Mouse (Mus musculus): ENCODE data around the gene Atp2a2.

DNA sequence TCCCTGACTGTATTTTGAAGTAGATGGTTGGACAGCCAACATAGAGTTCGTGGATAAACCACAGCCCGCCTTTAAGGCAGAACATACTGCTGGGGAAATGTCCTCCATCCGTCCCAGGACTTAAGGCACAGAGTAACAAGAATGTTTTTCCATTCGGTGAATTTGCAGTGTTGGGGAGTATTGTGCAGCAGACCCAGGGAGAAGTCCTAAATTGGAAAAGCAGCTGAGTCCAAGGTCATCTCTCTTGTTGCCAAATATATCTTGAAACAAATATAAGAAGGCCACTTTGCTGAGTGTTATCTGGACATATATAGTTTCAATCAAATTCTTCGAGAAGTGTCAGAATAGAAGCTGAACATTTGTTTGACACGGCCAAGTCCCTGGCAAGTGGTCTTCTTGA lies 41.4 kb upstream of the Atp2a2 start:
- TF ChIP-seq FLI1 (IDR thresholded peaks at IDR 0.05; ENCODE audit: low read length) = no peak
- no peak for TF ChIP-seq GATA1 (IDR thresholded peaks at IDR 0.05; ENCODE audit: borderline replicate concordance, low read length)

Measured in megakaryocyte, embryonic 14.5 days (primary cell).